Mouse (Mus musculus): ENCODE measurements around the gene Ryr1. TPM values are rescaled to one million over a fixed set of nuclear protein-coding genes. Genes with fewer than 3 reads are reported as not detected.

The Ryr1 gene
- polyA plus RNA-seq, 1 experiment from 2014 or later, result 2.2 TPM

- WGBS, result 85% methylated on average over 4 of the region's 5 CpGs
- no peak for DNase-seq (ENCODE audit: low spot score)
- H3K27ac ChIP-seq, result no peak overlapping the region
Observed at GRCm38 (mm10) chr7:28966181-28966580, 158.8 kb downstream of the Ryr1 start.

GRCm38 (mm10) chr7:28965346-28965840 is 159.6 kb downstream of the Ryr1 start:
- H3K4me3 ChIP-seq, result no peak overlapping the region
- 77% methylated on average over 5 of the region's 5 CpGs for WGBS
- peaks cover 13% of the 10 kb centered on the region for H3K36me3 ChIP-seq
- peak overlapping the region; percentile 56; the same call in 1 of the 2 replicates for H3K27ac ChIP-seq
- peaks cover 20% of the 10 kb centered on the region for H3K4me1 ChIP-seq
- no peaks in the 10 kb centered on the region for H3K27me3 ChIP-seq (ENCODE audit: low read depth, poor library complexity, severe bottlenecking)
- no peaks in the 10 kb centered on the region for H3K9me3 ChIP-seq (replicated peaks)
- DNase-seq (ENCODE audit: low spot score), result no peak

More at GRCm38 (mm10) chr7:28966181-28966580, 158.8 kb downstream of the Ryr1 start:
- Histone ChIP-seq H3K27me3 (ENCODE audit: low read depth, poor library complexity, severe bottlenecking) (no peaks in the 10 kb centered on the region), H3K36me3 (peaks cover 21% of the 10 kb centered on the region), H3K4me3 (no peak overlapping the region), H3K4me1 (peaks cover 14% of the 10 kb centered on the region), H3K9me3 (replicated peaks) (no peaks in the 10 kb centered on the region)

GRCm38 (mm10) chr7:28963399-28963923 is 161.5 kb downstream of the Ryr1 start:
- Histone ChIP-seq H3K9me3 (replicated peaks) (no peaks in the 10 kb centered on the region), H3K27ac (peak overlapping the region; percentile 97; the same call in 1 of the 2 replicates), H3K27me3 (ENCODE audit: low read depth, poor library complexity, severe bottlenecking) (no peaks in the 10 kb centered on the region), H3K36me3 (no peaks in the 10 kb centered on the region), H3K4me1 (peaks cover 37% of the 10 kb centered on the region), H3K4me3 (no peak overlapping the region)
- DNase-seq (ENCODE audit: low spot score), result no peak
- WGBS, result 84% methylated on average over 3 of the region's 3 CpGs

GRCm38 (mm10) chr7:28961927-28962670 is 162.9 kb downstream of the Ryr1 start, which contains the start of gene Actn4:
Gene Actn4, minus strand, starts transcription at chr7:28962340.
- Histone ChIP-seq H3K4me1 (peaks cover 49% of the 10 kb centered on the region), H3K9me3 (replicated peaks) (no peaks in the 10 kb centered on the region), H3K36me3 (no peaks in the 10 kb centered on the region), H3K4me3 (peak within 1 kb of the TSS; percentile 98), H3K27me3 (ENCODE audit: low read depth, poor library complexity, severe bottlenecking) (no peaks in the 10 kb centered on the region), H3K27ac (peak within 1 kb of the TSS; percentile 97)
- DNase-seq (ENCODE audit: low spot score), result peak; percentile 99
- under 1% methylated on average over 76 of the region's 76 CpGs for WGBS

GRCm38 (mm10) chr7:28961584-28961926 is 163.4 kb downstream of the Ryr1 start:
- peak overlapping the region; percentile 97 for H3K27ac ChIP-seq
- no peak for DNase-seq (ENCODE audit: low spot score)
- no peaks in the 10 kb centered on the region for H3K9me3 ChIP-seq (replicated peaks)
- no peaks in the 10 kb centered on the region for H3K27me3 ChIP-seq (ENCODE audit: low read depth, poor library complexity, severe bottlenecking)
- H3K4me1 ChIP-seq, result peaks cover 46% of the 10 kb centered on the region
- 0 out of 2 replicates have a peak, but pooled peaks cover 4% of the 10 kb centered on the region for H3K36me3 ChIP-seq
- 1% methylated on average over 7 of the region's 7 CpGs for WGBS
- peak overlapping the region; percentile 98 for H3K4me3 ChIP-seq

GRCm38 (mm10) chr7:28960354-28961046 is 164.5 kb downstream of the Ryr1 start:
- Histone ChIP-seq H3K27ac (peak overlapping the region; percentile 97; the same call in 1 of the 2 replicates), H3K9me3 (replicated peaks) (no peaks in the 10 kb centered on the region), H3K4me3 (peak overlapping the region; percentile 98), H3K27me3 (ENCODE audit: low read depth, poor library complexity, severe bottlenecking) (no peaks in the 10 kb centered on the region), H3K4me1 (peaks cover 50% of the 10 kb centered on the region), H3K36me3 (peaks cover 13% of the 10 kb centered on the region)
- no peak for DNase-seq (ENCODE audit: low spot score)
- WGBS, result 27% methylated on average over 9 of the region's 9 CpGs

- Histone ChIP-seq H3K27me3 (ENCODE audit: low read depth, poor library complexity, severe bottlenecking) (no peaks in the 10 kb centered on the region), H3K4me1 (peaks cover 58% of the 10 kb centered on the region), H3K4me3 (peak overlapping the region; percentile 98), H3K27ac (peak overlapping the region; percentile 38; the same call in 1 of the 2 replicates), H3K36me3 (peaks cover 23% of the 10 kb centered on the region), H3K9me3 (replicated peaks) (no peaks in the 10 kb centered on the region)
- no peak for DNase-seq (ENCODE audit: low spot score)
- 61% methylated on average over 6 of the region's 6 CpGs for WGBS
Observed at GRCm38 (mm10) chr7:28959505-28960045, 165.4 kb downstream of the Ryr1 start.

GRCm38 (mm10) chr7:28958770-28959169 is 166.2 kb downstream of the Ryr1 start:
- 49% methylated on average over 1 of the region's 1 CpGs for WGBS
- Histone ChIP-seq H3K4me3 (peak overlapping the region; percentile 98; the same call in 1 of the 2 replicates), H3K9me3 (replicated peaks) (no peaks in the 10 kb centered on the region), H3K4me1 (peaks cover 65% of the 10 kb centered on the region), H3K27ac (peak overlapping the region; percentile 19; the same call in 1 of the 2 replicates), H3K36me3 (peaks cover 30% of the 10 kb centered on the region), H3K27me3 (ENCODE audit: low read depth, poor library complexity, severe bottlenecking) (no peaks in the 10 kb centered on the region)
- no peak for DNase-seq (ENCODE audit: low spot score)

GRCm38 (mm10) chr7:28957997-28958725 is 166.8 kb downstream of the Ryr1 start:
- WGBS, result 68% methylated on average over 1 of the region's 1 CpGs
- H3K4me1 ChIP-seq, result peaks cover 71% of the 10 kb centered on the region
- no peaks in the 10 kb centered on the region for H3K9me3 ChIP-seq (replicated peaks)
- H3K27me3 ChIP-seq (ENCODE audit: low read depth, poor library complexity, severe bottlenecking), result no peaks in the 10 kb centered on the region
- peaks cover 30% of the 10 kb centered on the region for H3K36me3 ChIP-seq
- DNase-seq (ENCODE audit: low spot score), result no peak
- no peak overlapping the region for H3K27ac ChIP-seq
- no peak overlapping the region for H3K4me3 ChIP-seq

- no peaks in the 10 kb centered on the region for H3K9me3 ChIP-seq (replicated peaks)
- 85% methylated on average over 6 of the region's 6 CpGs for WGBS
- H3K4me3 ChIP-seq, result no peak overlapping the region
- no peak for DNase-seq (ENCODE audit: low spot score)
- H3K27ac ChIP-seq, result no peak overlapping the region
- no peaks in the 10 kb centered on the region for H3K27me3 ChIP-seq (ENCODE audit: low read depth, poor library complexity, severe bottlenecking)
- H3K4me1 ChIP-seq, result peaks cover 74% of the 10 kb centered on the region
- peaks cover 32% of the 10 kb centered on the region for H3K36me3 ChIP-seq
Observed at GRCm38 (mm10) chr7:28957286-28957685, 167.7 kb downstream of the Ryr1 start.

GRCm38 (mm10) chr7:28956270-28956669 is 168.7 kb downstream of the Ryr1 start:
- H3K27ac ChIP-seq, result no peak overlapping the region
- 93% methylated on average over 1 of the region's 1 CpGs for WGBS

GRCm38 (mm10) chr7:28955295-28955897 is 169.6 kb downstream of the Ryr1 start:
- peaks cover 83% of the 10 kb centered on the region for H3K4me1 ChIP-seq
- H3K27ac ChIP-seq, result 0 out of 2 replicates have a peak overlapping the region, but pooled peaks have one; percentile 6
- H3K4me3 ChIP-seq, result no peak overlapping the region
- peaks cover 48% of the 10 kb centered on the region for H3K36me3 ChIP-seq
- DNase-seq (ENCODE audit: low spot score), result no peak
- H3K27me3 ChIP-seq (ENCODE audit: low read depth, poor library complexity, severe bottlenecking), result no peaks in the 10 kb centered on the region
- no peaks in the 10 kb centered on the region for H3K9me3 ChIP-seq (replicated peaks)
- WGBS, result 84% methylated on average over 5 of the region's 5 CpGs

More at GRCm38 (mm10) chr7:28956270-28956669, 168.7 kb downstream of the Ryr1 start:
- peaks cover 83% of the 10 kb centered on the region for H3K4me1 ChIP-seq
- no peaks in the 10 kb centered on the region for H3K27me3 ChIP-seq (ENCODE audit: low read depth, poor library complexity, severe bottlenecking)
- H3K4me3 ChIP-seq, result no peak overlapping the region
- no peak for DNase-seq (ENCODE audit: low spot score)
- H3K36me3 ChIP-seq, result peaks cover 40% of the 10 kb centered on the region
- no peaks in the 10 kb centered on the region for H3K9me3 ChIP-seq (replicated peaks)

Measured in limb, embryonic 10.5 days (tissue).